Mouse (Mus musculus) leukemia stem cell, adult 10-12 weeks (primary cell): Measurements from ENCODE around the gene Cgas. TPM values are rescaled to one million over a fixed set of nuclear protein-coding genes. Genes with fewer than 3 reads are reported as not detected.

Experiments
- polyA plus RNA-seq: library from polyadenylated mRNA; stranded (reverse); fragments of >175 nt; gene quantifications from 2 replicates; pipeline ENCODE4 v1.2.3, GENCODE M21; 2012; ENCODE audit warnings: low replicate concordance

The Cgas gene
- polyA plus RNA-seq = 3.6 and 4.6 TPM in 2 replicates

GRCm38 (mm10) chr9:78442579-78443392, at the start of gene Cgas:
TSS of gene Cgas (minus strand) at chr9:78443237.

GRCm38 (mm10) chr9:78488890-78489420, 45.9 kb upstream of the Cgas start, which contains the start of gene Eef1a1:
TSS of gene Eef1a1 (minus strand) at chr9:78489151.

GRCm38 (mm10) chr9:78447973-78448873, 5.2 kb upstream of the Cgas start, which contains the start of the genes Mto1 and Gm17324:
TSS of gene Mto1 (plus strand) at chr9:78448208.
TSS of gene Gm17324 (minus strand) at chr9:78448786.

GRCm38 (mm10) chr9:78395630-78396351, 47.2 kb downstream of the Cgas start, which contains the start of gene Ddx43:
TSS of gene Ddx43 (plus strand) at chr9:78395777.

Other genes starting within 250 kb of the Cgas start
- not detected in 2 replicates for gene Gsta1, start 212.6 kb downstream of the Cgas start, polyA plus RNA-seq
- not detected in 2 replicates for gene Gm3776, start 186.1 kb downstream of the Cgas start, polyA plus RNA-seq
- gene Gm10639, start 153.3 kb downstream of the Cgas start, polyA plus RNA-seq = not detected in 2 replicates
- not detected in 2 replicates for gene Omt2a, start 128.4 kb downstream of the Cgas start, polyA plus RNA-seq
- gene Omt2b, start 115.6 kb downstream of the Cgas start, polyA plus RNA-seq = 0.23 TPM in 1 of 2 replicates, not detected in the other
- gene Gsta2, start 87.4 kb downstream of the Cgas start, polyA plus RNA-seq = not detected in 2 replicates
- not detected in 2 replicates for gene Dppa5a, start 75.1 kb downstream of the Cgas start, polyA plus RNA-seq
- not detected in 2 replicates for gene Ooep, start 64.5 kb downstream of the Cgas start, polyA plus RNA-seq
- gene Ddx43, start 47.5 kb downstream of the Cgas start, polyA plus RNA-seq = 0.08 TPM in 1 of 2 replicates, not detected in the other
- 32.5 and 40.6 TPM in 2 replicates for gene Mto1, start 5.0 kb upstream of the Cgas start, polyA plus RNA-seq
- 0.47 and 1.4 TPM in 2 replicates for gene Gm17324, start 5.5 kb upstream of the Cgas start, polyA plus RNA-seq
- 232 and 331 TPM in 2 replicates for gene Eef1a1, start 45.9 kb upstream of the Cgas start, polyA plus RNA-seq
- 0.84 and 3.2 TPM in 2 replicates for gene Slc17a5, start 144.8 kb upstream of the Cgas start, polyA plus RNA-seq
- gene Cd109, start 172.3 kb upstream of the Cgas start, polyA plus RNA-seq = not detected in 2 replicates